In the genomic region with DNA sequence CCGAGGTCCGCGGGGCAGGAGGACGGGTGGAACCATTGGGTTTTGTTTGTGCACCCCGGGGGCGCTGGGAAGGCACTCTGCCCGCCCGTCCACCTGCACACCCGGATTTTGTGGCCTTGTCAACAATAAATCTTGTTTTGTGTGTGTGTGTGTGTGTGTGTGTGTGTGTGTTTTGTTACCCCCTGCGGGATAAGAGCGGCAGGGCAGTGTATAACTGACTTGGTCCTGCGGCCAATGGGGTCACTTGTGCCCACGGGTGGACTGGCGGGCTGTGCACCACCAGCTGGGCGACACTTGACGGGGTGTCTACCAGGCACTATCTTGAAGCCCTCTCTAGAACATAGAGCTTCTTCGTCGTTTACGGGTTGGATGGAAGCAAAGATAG, we compare ENCODE assay signal across 10 mouse cellular contexts. TPM values are rescaled to one million over a fixed set of nuclear protein-coding genes. Genes with fewer than 3 reads are reported as not detected.
DNase-seq lines count a peak whose midpoint lies in the region; ATAC-seq and TF ChIP-seq lines count a peak whose summit lies in the region.
"Had no signal": no experiment of that assay in that cellular context is flagged by ENCODE, and none has a peak within 500 bp of the region (broad histone marks: within the 10 kb centered on the region; RNA-seq: fewer than 3 reads in every experiment).

No protein-coding gene starts in this region.

- peaks cover 100% of the 10 kb centered on the region for H3K27me3 ChIP-seq in heart, postnatal 0 days (ENCODE audit: control insufficient read depth, insufficient read depth, low read length)
- H3K27me3 ChIP-seq in embryonic facial prominence, embryonic 14.5 days (replicated peaks; ENCODE audit: control insufficient read depth, insufficient read depth, low read length): peaks cover 99% of the 10 kb centered on the region
- peaks cover 93% of the 10 kb centered on the region for H3K27me3 ChIP-seq in hindbrain, embryonic 13.5 days
- H3K27me3 ChIP-seq in midbrain, embryonic 15.5 days (replicated peaks): peaks cover 80% of the 10 kb centered on the region

- WGBS in heart, postnatal 0 days: 4% methylated on average over 19 of the region's 19 CpGs
- 4% methylated on average over 19 of the region's 19 CpGs for WGBS in embryonic facial prominence, embryonic 14.5 days
- 3% methylated on average over 19 of the region's 19 CpGs for WGBS in hindbrain, embryonic 13.5 days
- WGBS in midbrain, embryonic 15.5 days: 2% methylated on average over 19 of the region's 19 CpGs

- DNase-seq in heart, postnatal 0 days (ENCODE audit: low spot score): no peak
- no peak for DNase-seq in heart, adult 9 months (ENCODE audit: low spot score in 2 of 2)
- DNase-seq in embryonic facial prominence, embryonic 14.5 days (ENCODE audit: low spot score): no peak
- DNase-seq in thymus, postnatal 4 days: no peak
- no peak for DNase-seq in adrenal gland, adult 8-10 months
- no peak for DNase-seq in urinary bladder, postnatal 36 days (ENCODE audit: low spot score in 2 of 2)

- no peak for TF ChIP-seq EP300 in heart, postnatal 0 days (IDR thresholded peaks at IDR 0.05; ENCODE audit: low read depth)

- peak overlapping the region; percentile 36 for H3K4me3 ChIP-seq in heart, postnatal 0 days (ENCODE audit: low read depth, low read length)
- H3K4me3 ChIP-seq in embryonic facial prominence, embryonic 14.5 days (ENCODE audit: low read depth, low read length): peak overlapping the region; percentile 35
- peak overlapping the region; percentile 47 for H3K4me3 ChIP-seq in hindbrain, embryonic 13.5 days
- H3K4me3 ChIP-seq in midbrain, embryonic 15.5 days: peak overlapping the region; percentile 23

- peaks cover 19% of the 10 kb centered on the region; the same call in 1 of the 2 replicates for H3K4me1 ChIP-seq in heart, postnatal 0 days (ENCODE audit: control insufficient read depth, insufficient read depth)
- peaks cover 18% of the 10 kb centered on the region for H3K4me1 ChIP-seq in embryonic facial prominence, embryonic 14.5 days (ENCODE audit: control insufficient read depth, insufficient read depth, low read length)
- peaks cover 47% of the 10 kb centered on the region for H3K4me1 ChIP-seq in hindbrain, embryonic 13.5 days (replicated peaks)
- H3K4me1 ChIP-seq in midbrain, embryonic 15.5 days: peaks cover 30% of the 10 kb centered on the region

- TF ChIP-seq CTCF in heart, postnatal 0 days (IDR thresholded peaks at IDR 0.05; ENCODE audit: low read depth): no peak

- no peak overlapping the region for H3K9ac ChIP-seq in heart, postnatal 0 days (replicated peaks; ENCODE audit: low read depth, low read length)
- no peak overlapping the region for H3K9ac ChIP-seq in embryonic facial prominence, embryonic 14.5 days (ENCODE audit: low read depth, low read length)
- H3K9ac ChIP-seq in hindbrain, embryonic 13.5 days: peak overlapping the region; percentile 74
- H3K9ac ChIP-seq in midbrain, embryonic 15.5 days: no peak overlapping the region
- H3K9ac ChIP-seq: liver, embryonic 14.5 days had no signal

- no peak for ATAC-seq in heart, postnatal 0 days (ENCODE audit: insufficient read depth, low read depth)
- no peak for ATAC-seq in embryonic facial prominence, embryonic 14.5 days (ENCODE audit: low read depth)
- ATAC-seq in hindbrain, embryonic 13.5 days (ENCODE audit: low FRiP score): no peak
- no peak for ATAC-seq in midbrain, embryonic 15.5 days (replicated peaks)

- H3K27ac ChIP-seq in heart, postnatal 0 days (ENCODE audit: low read depth): no peak overlapping the region
- H3K27ac ChIP-seq in embryonic facial prominence, embryonic 14.5 days (replicated peaks; ENCODE audit: low read depth, low read length): no peak overlapping the region
- H3K27ac ChIP-seq in hindbrain, embryonic 13.5 days: peak overlapping the region; percentile 90
- H3K27ac ChIP-seq in midbrain, embryonic 15.5 days: no peak overlapping the region
- H3K27ac ChIP-seq: liver, embryonic 14.5 days had no signal

- 0 out of 2 replicates have a peak, but pooled peaks cover 6% of the 10 kb centered on the region for H3K9me3 ChIP-seq in heart, postnatal 0 days (replicated peaks; ENCODE audit: control insufficient read depth, low read length)
- peaks cover 6% of the 10 kb centered on the region for H3K9me3 ChIP-seq in embryonic facial prominence, embryonic 14.5 days (ENCODE audit: control insufficient read depth, low read length)
- H3K9me3 ChIP-seq in hindbrain, embryonic 13.5 days: no peaks in the 10 kb centered on the region; the same call in 1 of the 2 replicates
- H3K9me3 ChIP-seq in midbrain, embryonic 15.5 days: no peaks in the 10 kb centered on the region

- H3K36me3 ChIP-seq in heart, postnatal 0 days (replicated peaks; ENCODE audit: control insufficient read depth, insufficient read depth, low read length): no peaks in the 10 kb centered on the region
- no peaks in the 10 kb centered on the region for H3K36me3 ChIP-seq in embryonic facial prominence, embryonic 14.5 days (ENCODE audit: control insufficient read depth, insufficient read depth, low read length)
- H3K36me3 ChIP-seq in hindbrain, embryonic 13.5 days: no peaks in the 10 kb centered on the region
- no peaks in the 10 kb centered on the region for H3K36me3 ChIP-seq in midbrain, embryonic 15.5 days (replicated peaks)

- H3K4me2 ChIP-seq in heart, postnatal 0 days (ENCODE audit: low read depth, low read length): no peak overlapping the region
- peak overlapping the region; percentile 59 for H3K4me2 ChIP-seq in embryonic facial prominence, embryonic 14.5 days (ENCODE audit: low read depth, low read length)
- H3K4me2 ChIP-seq in hindbrain, embryonic 13.5 days: peak overlapping the region; percentile 52
- H3K4me2 ChIP-seq in midbrain, embryonic 15.5 days: peak overlapping the region; percentile 41

RNA-seq across cellular contexts. Expression of a gene that starts 1.8 kb away (rescaled TPM):
- not detected in 2 replicates for total RNA-seq in heart, postnatal 0 days (2014; rRNA removed; ENCODE audit: low replicate concordance)
- not detected in 2 replicates for polyA plus RNA-seq in heart, postnatal 0 days (2015; fragmentation: Nextera tagmentation; extraction: Ambion mirVana)
- polyA plus RNA-seq in embryonic facial prominence, embryonic 14.5 days (2014; fragmentation: Nextera tagmentation; extraction: Ambion mirVana): 1.8 and 1.9 TPM in 2 replicates
- polyA plus RNA-seq in hindbrain, embryonic 13.5 days (2015; fragmentation: Nextera tagmentation; extraction: Ambion mirVana): 20.2 and 29.0 TPM in 2 replicates
- polyA plus RNA-seq in midbrain, embryonic 15.5 days (2015; fragmentation: Nextera tagmentation; extraction: Ambion mirVana): 1.1 and 3.2 TPM in 2 replicates
- total RNA-seq in adrenal gland, adult 8-10 months (2022): under 1 TPM in 2 of 4 experiments, not detected in 2; 0.46 to 0.62 TPM
- total RNA-seq: heart, adult 18-20 months had no signal
- polyA plus RNA-seq: liver, embryonic 14.5 days had no signal

RNA-seq across cellular contexts. Expression of a gene that starts 38.6 kb away (rescaled TPM):
- 156 and 179 TPM in 2 replicates for total RNA-seq in heart, postnatal 0 days (2014; rRNA removed; ENCODE audit: low replicate concordance)
- 254 and 259 TPM in 2 replicates for polyA plus RNA-seq in heart, postnatal 0 days (2015; fragmentation: Nextera tagmentation; extraction: Ambion mirVana)
- polyA plus RNA-seq in embryonic facial prominence, embryonic 14.5 days (2014; fragmentation: Nextera tagmentation; extraction: Ambion mirVana): 1,018 and 1,100 TPM in 2 replicates
- polyA plus RNA-seq in hindbrain, embryonic 13.5 days (2015; fragmentation: Nextera tagmentation; extraction: Ambion mirVana): 542 and 556 TPM in 2 replicates
- polyA plus RNA-seq in midbrain, embryonic 15.5 days (2015; fragmentation: Nextera tagmentation; extraction: Ambion mirVana): 375 and 382 TPM in 2 replicates
- total RNA-seq in adrenal gland, adult 8-10 months (2022): 100 to 1,000 TPM; 269 to 308 (median 290) TPM

RNA-seq across cellular contexts. Expression of a gene that starts 54.4 kb away (rescaled TPM):
- 2.8 and 10.5 TPM in 2 replicates for total RNA-seq in heart, postnatal 0 days (2014; rRNA removed; ENCODE audit: low replicate concordance)
- polyA plus RNA-seq in heart, postnatal 0 days (2015; fragmentation: Nextera tagmentation; extraction: Ambion mirVana): 10.7 and 10.8 TPM in 2 replicates
- 15.3 and 16.0 TPM in 2 replicates for polyA plus RNA-seq in embryonic facial prominence, embryonic 14.5 days (2014; fragmentation: Nextera tagmentation; extraction: Ambion mirVana)
- polyA plus RNA-seq in hindbrain, embryonic 13.5 days (2015; fragmentation: Nextera tagmentation; extraction: Ambion mirVana): 4.8 and 5.0 TPM in 2 replicates
- 3.8 and 5.0 TPM in 2 replicates for polyA plus RNA-seq in midbrain, embryonic 15.5 days (2015; fragmentation: Nextera tagmentation; extraction: Ambion mirVana)
- 1 to 10 TPM in 2 of 4 experiments, under 1 TPM in 2; 0.62 to 3.5 (median 1.5) TPM for total RNA-seq in adrenal gland, adult 8-10 months (2022)
